Mouse (Mus musculus): ENCODE measurements around the gene Rph3a. TPM values are rescaled to one million over a fixed set of nuclear protein-coding genes. Genes with fewer than 3 reads are reported as not detected.

The Rph3a gene
- polyA plus RNA-seq, 1 experiment from 2014 or later = 0.05 TPM

DNA sequence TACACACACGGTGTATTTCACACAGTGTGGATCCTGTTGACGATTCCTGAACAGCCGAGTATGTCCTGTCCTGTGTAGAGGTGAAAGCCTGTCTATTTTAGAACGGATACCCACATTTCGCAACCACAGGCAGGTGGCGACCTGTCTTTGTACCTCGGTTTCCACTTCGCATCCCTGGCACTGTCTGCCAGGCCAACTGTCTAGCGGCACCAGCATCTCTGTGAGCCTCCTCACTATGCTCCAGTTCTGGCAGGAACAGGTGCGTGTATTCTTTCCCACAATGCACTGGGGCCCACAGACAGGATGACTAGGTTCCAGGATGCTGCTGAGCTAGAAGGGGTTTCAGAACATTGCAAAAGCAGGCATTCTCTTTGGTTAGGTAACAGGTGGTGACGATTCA, 28.7 kb downstream of the Rph3a start:
- no peaks in the 10 kb centered on the region for H3K36me3 ChIP-seq (ENCODE audit: insufficient read depth, low read length)
- H3K27ac ChIP-seq (ENCODE audit: low read length) = no peak overlapping the region
- no peak for ATAC-seq (ENCODE audit: low FRiP score, low TSS enrichment)
- 90% methylated on average over 11 of the region's 11 CpGs for WGBS
- H3K4me3 ChIP-seq (ENCODE audit: low read length) = no peak overlapping the region
- no peaks in the 10 kb centered on the region for H3K4me1 ChIP-seq (ENCODE audit: insufficient read depth, low read length)
- no peak overlapping the region for H3K4me2 ChIP-seq (replicated peaks; ENCODE audit: low read depth, low read length)
- peaks cover 3% of the 10 kb centered on the region for H3K9me3 ChIP-seq (ENCODE audit: low read length)
- H3K9ac ChIP-seq (replicated peaks; ENCODE audit: low read length) = no peak overlapping the region
- H3K27me3 ChIP-seq (ENCODE audit: insufficient read depth, low read length) = no peaks in the 10 kb centered on the region

DNA sequence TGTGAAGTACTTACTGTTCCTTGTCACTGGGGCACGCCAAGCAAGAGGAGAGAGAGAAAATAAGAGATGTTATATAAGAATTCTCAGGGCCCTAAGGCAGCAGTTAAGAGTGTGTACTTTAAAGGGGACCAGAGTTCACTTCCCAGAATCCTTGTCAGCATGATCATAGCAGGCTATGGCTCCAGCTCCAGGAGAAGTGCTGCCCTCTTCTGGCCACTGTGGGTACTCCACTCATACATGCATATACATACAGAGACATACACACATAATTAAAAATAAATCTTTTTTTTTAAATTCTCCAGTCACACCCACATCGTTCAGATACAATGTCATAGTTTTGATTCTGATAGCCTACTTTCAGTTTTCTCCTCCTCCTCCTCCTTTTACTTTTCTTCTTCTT, 29.8 kb downstream of the Rph3a start:
- Histone ChIP-seq H3K9ac (replicated peaks; ENCODE audit: low read length) (no peak overlapping the region), H3K9me3 (ENCODE audit: low read length) (peaks cover 3% of the 10 kb centered on the region), H3K27me3 (ENCODE audit: insufficient read depth, low read length) (no peaks in the 10 kb centered on the region), H3K36me3 (ENCODE audit: insufficient read depth, low read length) (no peaks in the 10 kb centered on the region), H3K4me1 (ENCODE audit: insufficient read depth, low read length) (no peaks in the 10 kb centered on the region), H3K27ac (ENCODE audit: low read length) (no peak overlapping the region), H3K4me2 (replicated peaks; ENCODE audit: low read depth, low read length) (no peak overlapping the region), H3K4me3 (ENCODE audit: low read length) (no peak overlapping the region)
- no peak for ATAC-seq (ENCODE audit: low FRiP score, low TSS enrichment)
- WGBS = 90% methylated on average over 2 of the region's 2 CpGs

DNA sequence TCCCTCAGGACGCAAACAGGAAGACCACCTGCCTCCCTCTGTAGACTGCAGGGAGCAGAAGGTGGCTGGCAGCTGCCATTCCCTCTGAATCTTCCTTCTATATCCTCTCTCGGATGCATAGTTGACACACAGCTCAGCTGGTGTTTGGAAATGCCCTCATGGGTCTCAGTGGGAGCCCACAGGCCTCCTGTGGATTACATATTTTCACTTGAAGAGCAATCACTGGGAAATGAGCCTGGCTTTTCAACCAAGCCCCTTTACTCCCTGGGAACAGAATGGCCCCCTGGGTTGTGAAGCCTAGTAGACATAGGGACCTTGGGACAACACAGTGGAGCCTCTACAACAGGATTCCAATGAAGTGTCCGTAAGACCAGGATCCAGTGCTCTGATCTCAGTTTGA, 33.8 kb downstream of the Rph3a start:
- H3K9me3 ChIP-seq (ENCODE audit: low read length) = peaks cover 3% of the 10 kb centered on the region
- H3K4me1 ChIP-seq (ENCODE audit: insufficient read depth, low read length) = no peaks in the 10 kb centered on the region
- H3K27ac ChIP-seq (ENCODE audit: low read length) = no peak overlapping the region
- no peak overlapping the region for H3K4me3 ChIP-seq (ENCODE audit: low read length)
- H3K9ac ChIP-seq (replicated peaks; ENCODE audit: low read length) = no peak overlapping the region
- no peak overlapping the region for H3K4me2 ChIP-seq (replicated peaks; ENCODE audit: low read depth, low read length)
- ATAC-seq (ENCODE audit: low FRiP score, low TSS enrichment) = no peak
- H3K36me3 ChIP-seq (ENCODE audit: insufficient read depth, low read length) = no peaks in the 10 kb centered on the region
- 52% methylated on average over 3 of the region's 3 CpGs for WGBS
- H3K27me3 ChIP-seq (ENCODE audit: insufficient read depth, low read length) = no peaks in the 10 kb centered on the region

DNA sequence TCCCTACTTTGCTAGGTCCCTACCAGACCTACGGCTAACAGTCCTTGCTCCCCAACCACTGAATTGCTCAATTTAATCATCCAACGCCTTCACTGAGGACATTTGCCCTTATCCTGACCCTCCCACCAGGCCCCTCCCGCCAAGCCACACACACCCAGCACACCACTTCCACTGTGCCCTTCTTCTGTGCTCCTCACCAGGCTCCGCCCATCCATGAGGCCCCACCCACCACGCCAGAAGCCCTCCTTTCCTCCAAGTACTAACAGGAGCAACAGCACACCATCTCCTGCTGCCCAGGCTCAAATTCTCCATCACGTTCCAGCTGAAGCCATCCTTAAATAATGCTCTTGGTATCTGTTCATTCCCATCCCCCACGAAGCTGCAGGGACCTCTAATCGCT, 35.4 kb downstream of the Rph3a start:
- no peaks in the 10 kb centered on the region for H3K27me3 ChIP-seq (ENCODE audit: insufficient read depth, low read length)
- WGBS = 56% methylated on average over 8 of the region's 8 CpGs
- no peak for ATAC-seq (ENCODE audit: low FRiP score, low TSS enrichment)

DNA sequence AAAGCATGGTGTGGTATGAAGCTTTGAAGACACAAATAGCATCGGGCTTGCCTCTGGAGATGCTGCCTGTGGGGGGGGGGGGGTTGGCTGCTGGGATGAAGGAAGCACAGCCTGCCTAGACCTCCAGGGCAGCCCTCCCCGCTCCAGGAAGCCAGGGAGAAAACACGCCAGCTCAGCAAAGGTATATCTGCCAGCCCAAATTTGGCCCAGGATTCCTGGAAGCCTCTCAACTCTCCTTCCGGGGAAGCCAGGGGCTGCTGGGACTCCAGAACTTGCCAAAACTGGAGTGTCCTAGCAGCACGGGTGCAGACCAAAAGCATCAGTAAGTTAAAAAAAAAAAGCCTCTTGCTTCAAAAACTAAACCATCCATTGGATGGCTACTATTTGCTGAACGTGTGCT, 37.6 kb downstream of the Rph3a start:
- 75% methylated on average over 6 of the region's 6 CpGs for WGBS
- no peaks in the 10 kb centered on the region for H3K4me1 ChIP-seq (ENCODE audit: insufficient read depth, low read length)
- H3K4me3 ChIP-seq (ENCODE audit: low read length) = no peak overlapping the region
- H3K27me3 ChIP-seq (ENCODE audit: insufficient read depth, low read length) = no peaks in the 10 kb centered on the region
- H3K9me3 ChIP-seq (ENCODE audit: low read length) = no peaks in the 10 kb centered on the region
- H3K27ac ChIP-seq (ENCODE audit: low read length) = no peak overlapping the region
- H3K9ac ChIP-seq (replicated peaks; ENCODE audit: low read length) = no peak overlapping the region
- ATAC-seq (ENCODE audit: low FRiP score, low TSS enrichment) = no peak
- no peaks in the 10 kb centered on the region for H3K36me3 ChIP-seq (ENCODE audit: insufficient read depth, low read length)
- no peak overlapping the region for H3K4me2 ChIP-seq (replicated peaks; ENCODE audit: low read depth, low read length)

More for the DNA sequence above, 35.4 kb downstream of the Rph3a start:
- H3K9ac ChIP-seq (replicated peaks; ENCODE audit: low read length) = no peak overlapping the region
- H3K4me1 ChIP-seq (ENCODE audit: insufficient read depth, low read length) = no peaks in the 10 kb centered on the region
- H3K4me3 ChIP-seq (ENCODE audit: low read length) = no peak overlapping the region
- no peaks in the 10 kb centered on the region for H3K36me3 ChIP-seq (ENCODE audit: insufficient read depth, low read length)
- no peaks in the 10 kb centered on the region for H3K9me3 ChIP-seq (ENCODE audit: low read length)
- no peak overlapping the region for H3K4me2 ChIP-seq (replicated peaks; ENCODE audit: low read depth, low read length)
- H3K27ac ChIP-seq (ENCODE audit: low read length) = no peak overlapping the region

DNA sequence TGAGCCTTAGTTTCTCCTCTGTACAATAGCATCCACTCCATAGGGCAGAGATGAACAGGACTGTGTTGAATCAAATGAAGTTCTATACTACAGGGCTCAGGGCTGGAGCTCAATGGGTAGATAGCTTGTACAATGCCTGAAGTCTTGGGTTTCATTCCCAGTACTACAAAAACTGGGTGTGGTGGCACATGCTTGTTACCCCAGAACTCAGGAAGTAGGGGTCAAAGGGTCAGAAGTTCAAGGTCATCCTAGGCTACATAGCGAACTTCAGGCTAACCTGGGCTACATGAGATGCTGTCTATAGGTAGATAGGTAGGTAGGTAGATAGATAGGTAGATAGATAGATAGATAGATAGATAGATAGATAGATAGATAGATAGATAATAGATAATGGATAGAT, 38.6 kb downstream of the Rph3a start:
- H3K27ac ChIP-seq (ENCODE audit: low read length) = no peak overlapping the region
- ATAC-seq (ENCODE audit: low FRiP score, low TSS enrichment) = no peak
- WGBS = 91% methylated on average over 1 of the region's 1 CpGs

DNA sequence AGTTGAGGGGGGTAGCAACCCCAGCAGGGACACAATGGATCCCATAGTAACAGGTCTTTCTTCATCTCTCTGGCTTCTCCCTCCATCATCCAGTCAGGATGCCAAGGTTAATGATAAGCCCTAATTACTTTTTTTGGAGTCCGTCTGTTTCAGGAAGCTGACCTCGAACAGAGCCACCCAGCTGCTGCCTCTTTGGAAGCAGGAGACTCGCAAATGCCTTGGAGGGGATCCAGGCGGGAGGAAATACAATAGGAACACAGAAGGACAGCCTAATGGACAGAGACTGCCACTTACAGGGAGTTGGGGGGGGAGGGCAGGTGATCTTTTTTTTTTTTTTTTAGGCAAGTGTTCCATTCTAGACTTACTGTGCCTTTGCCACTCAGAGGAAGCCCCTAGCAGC, 40.2 kb downstream of the Rph3a start:
- WGBS = 23% methylated on average over 4 of the region's 4 CpGs
- ATAC-seq (ENCODE audit: low FRiP score, low TSS enrichment) = no peak
- H3K4me2 ChIP-seq (replicated peaks; ENCODE audit: low read depth, low read length) = no peak overlapping the region

More for the DNA sequence above, 38.6 kb downstream of the Rph3a start:
- H3K36me3 ChIP-seq (ENCODE audit: insufficient read depth, low read length) = no peaks in the 10 kb centered on the region
- no peak overlapping the region for H3K4me2 ChIP-seq (replicated peaks; ENCODE audit: low read depth, low read length)
- no peaks in the 10 kb centered on the region for H3K27me3 ChIP-seq (ENCODE audit: insufficient read depth, low read length)
- no peaks in the 10 kb centered on the region for H3K4me1 ChIP-seq (ENCODE audit: insufficient read depth, low read length)
- no peaks in the 10 kb centered on the region for H3K9me3 ChIP-seq (ENCODE audit: low read length)
- H3K9ac ChIP-seq (replicated peaks; ENCODE audit: low read length) = no peak overlapping the region
- H3K4me3 ChIP-seq (ENCODE audit: low read length) = no peak overlapping the region

GRCm38 (mm10) chr5:120968799-120969198, 41.1 kb downstream of the Rph3a start:
- Histone ChIP-seq H3K4me2 (replicated peaks; ENCODE audit: low read depth, low read length) (no peak overlapping the region), H3K4me1 (ENCODE audit: insufficient read depth, low read length) (no peaks in the 10 kb centered on the region), H3K36me3 (ENCODE audit: insufficient read depth, low read length) (no peaks in the 10 kb centered on the region), H3K27ac (ENCODE audit: low read length) (no peak overlapping the region), H3K9ac (replicated peaks; ENCODE audit: low read length) (no peak overlapping the region), H3K9me3 (ENCODE audit: low read length) (no peaks in the 10 kb centered on the region), H3K27me3 (ENCODE audit: insufficient read depth, low read length) (no peaks in the 10 kb centered on the region), H3K4me3 (ENCODE audit: low read length) (no peak overlapping the region)
- ATAC-seq (ENCODE audit: low FRiP score, low TSS enrichment) = no peak
- WGBS = 87% methylated on average over 8 of the region's 8 CpGs

More for the DNA sequence above, 40.2 kb downstream of the Rph3a start:
- Histone ChIP-seq H3K9ac (replicated peaks; ENCODE audit: low read length) (no peak overlapping the region), H3K27me3 (ENCODE audit: insufficient read depth, low read length) (no peaks in the 10 kb centered on the region), H3K4me3 (ENCODE audit: low read length) (no peak overlapping the region), H3K27ac (ENCODE audit: low read length) (no peak overlapping the region), H3K4me1 (ENCODE audit: insufficient read depth, low read length) (no peaks in the 10 kb centered on the region), H3K36me3 (ENCODE audit: insufficient read depth, low read length) (no peaks in the 10 kb centered on the region), H3K9me3 (ENCODE audit: low read length) (no peaks in the 10 kb centered on the region)

- no peak overlapping the region for H3K4me3 ChIP-seq (ENCODE audit: low read length)
- no peaks in the 10 kb centered on the region for H3K36me3 ChIP-seq (ENCODE audit: insufficient read depth, low read length)
- no peaks in the 10 kb centered on the region for H3K4me1 ChIP-seq (ENCODE audit: insufficient read depth, low read length)
- no peaks in the 10 kb centered on the region for H3K27me3 ChIP-seq (ENCODE audit: insufficient read depth, low read length)
- H3K9me3 ChIP-seq (ENCODE audit: low read length) = no peaks in the 10 kb centered on the region
- no peak for ATAC-seq (ENCODE audit: low FRiP score, low TSS enrichment)
- no peak overlapping the region for H3K4me2 ChIP-seq (replicated peaks; ENCODE audit: low read depth, low read length)
- 56% methylated on average over 4 of the region's 4 CpGs for WGBS
- H3K27ac ChIP-seq (ENCODE audit: low read length) = no peak overlapping the region
- no peak overlapping the region for H3K9ac ChIP-seq (replicated peaks; ENCODE audit: low read length)
Observed at GRCm38 (mm10) chr5:120968134-120968532, 41.8 kb downstream of the Rph3a start.

- WGBS = 53% methylated on average over 13 of the region's 13 CpGs
- Histone ChIP-seq H3K36me3 (ENCODE audit: insufficient read depth, low read length) (no peaks in the 10 kb centered on the region), H3K27me3 (ENCODE audit: insufficient read depth, low read length) (no peaks in the 10 kb centered on the region), H3K9ac (replicated peaks; ENCODE audit: low read length) (no peak overlapping the region), H3K4me1 (ENCODE audit: insufficient read depth, low read length) (no peaks in the 10 kb centered on the region), H3K9me3 (ENCODE audit: low read length) (no peaks in the 10 kb centered on the region), H3K4me2 (replicated peaks; ENCODE audit: low read depth, low read length) (no peak overlapping the region), H3K4me3 (ENCODE audit: low read length) (no peak overlapping the region), H3K27ac (ENCODE audit: low read length) (no peak overlapping the region)
- ATAC-seq (ENCODE audit: low FRiP score, low TSS enrichment) = no peak
Observed at GRCm38 (mm10) chr5:120967355-120968133, 42.3 kb downstream of the Rph3a start.

Data from kidney, embryonic 16.5 days (tissue).